Mouse (Mus musculus): ENCODE results near the gene Galm. TPM values are rescaled to one million over a fixed set of nuclear protein-coding genes. Genes with fewer than 3 reads are reported as not detected.
"Not testable (repeated sequence)": the region's sequence is repeated elsewhere in the genome, so short reads cannot be mapped to it uniquely, and the experiment has no call there.

Gene Galm
- total RNA-seq, 2 experiments from 2014 or later = 17.7 to 22.6 TPM

DNA sequence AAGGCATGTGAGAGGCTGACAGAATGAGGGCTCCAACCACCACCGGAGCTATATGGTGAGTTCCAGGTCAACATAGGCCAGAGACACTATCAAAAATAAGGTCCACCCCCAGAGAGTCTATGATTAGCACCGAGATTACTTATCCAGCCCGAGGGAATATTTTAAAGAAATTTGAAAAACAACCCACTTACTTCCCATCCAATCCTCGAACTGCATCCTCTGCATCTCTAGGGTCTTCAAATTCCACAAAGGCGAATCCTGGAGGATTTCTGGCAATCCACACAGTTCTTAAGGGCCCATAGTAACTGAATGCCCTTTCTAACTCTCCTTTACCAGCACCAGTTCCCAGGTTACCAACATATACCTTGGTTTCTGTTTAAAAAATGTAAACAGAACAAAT is 78.4 kb downstream of the Galm start:
- DNase-seq (ENCODE audit: low spot score in 2 of 2) = no peak

DNA sequence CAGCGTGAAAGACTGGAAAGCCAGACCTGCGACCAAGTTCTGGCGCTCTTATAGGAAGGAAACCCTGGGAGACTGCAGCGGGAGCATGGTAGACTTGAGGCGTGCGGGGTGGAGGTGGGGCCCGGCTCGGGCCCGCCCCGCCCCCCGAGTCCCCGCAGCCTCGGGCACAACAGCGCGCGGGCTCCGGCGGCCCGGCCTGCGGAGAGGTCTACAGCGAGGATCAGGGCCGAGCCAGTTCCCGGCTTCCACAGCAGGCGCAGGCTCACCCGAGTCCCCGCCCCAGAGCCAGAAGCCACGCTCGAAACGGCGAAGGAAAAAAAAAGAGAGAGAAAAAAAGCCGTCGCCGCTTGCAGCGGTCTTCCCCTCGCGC is 79.0 kb downstream of the Galm start:
- DNase-seq (ENCODE audit: low spot score in 2 of 2) = peak in 1 of 2 experiments; percentile 53

- DNase-seq (ENCODE audit: low spot score in 2 of 2) = peak; percentile 99 to 100
Observed at GRCm38 (mm10) chr17:80206671-80207581, 79.7 kb downstream of the Galm start, which contains the start of the genes Srsf7 and Ttc39d. TSS of gene Srsf7 (minus strand) at chr17:80207307. TSS of gene Ttc39d (plus strand) at chr17:80207460.

DNA sequence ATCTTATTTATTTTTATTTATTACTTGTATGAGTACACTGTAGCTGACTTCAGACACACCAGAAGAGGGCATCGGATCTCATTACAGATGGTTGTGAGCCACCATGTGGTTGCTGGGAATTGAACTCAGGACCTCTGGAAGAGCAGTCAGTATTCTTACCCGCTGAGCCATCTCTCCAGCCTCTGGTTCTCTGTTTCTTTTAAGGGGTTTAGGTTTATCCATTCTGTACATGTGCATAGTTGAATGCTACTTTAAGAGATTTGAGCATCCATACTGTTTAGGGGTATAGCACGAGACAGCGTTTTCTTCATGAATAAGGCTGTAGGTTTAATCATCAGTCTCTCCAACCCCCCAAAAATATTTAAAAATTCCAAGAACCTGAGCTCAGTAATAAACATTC is 86.7 kb downstream of the Galm start:
- DNase-seq (ENCODE audit: low spot score in 2 of 2) = not testable (repeated sequence)

DNA sequence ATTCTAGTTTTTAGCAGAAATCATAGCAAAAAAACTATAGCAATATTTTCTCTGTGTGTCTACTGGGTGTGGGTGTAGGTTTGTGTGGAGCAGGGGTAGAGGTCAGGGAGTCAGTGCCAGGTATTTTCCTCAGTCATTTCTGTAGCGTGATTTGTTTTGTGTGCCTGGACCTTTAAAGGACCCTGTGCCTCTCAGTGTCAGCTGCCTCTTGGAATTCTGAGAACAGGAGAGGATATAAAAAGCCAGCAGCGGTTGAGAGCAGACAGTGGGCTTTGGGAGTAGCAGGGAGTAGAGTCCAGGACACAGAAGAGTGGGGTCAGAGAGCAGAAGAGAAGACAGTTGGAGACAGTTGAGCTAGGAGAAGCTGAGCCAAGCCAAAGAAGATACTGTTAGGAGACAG is 92.9 kb downstream of the Galm start:
- DNase-seq (ENCODE audit: low spot score in 2 of 2) = no peak

GRCm38 (mm10) chr17:80221202-80221601 is 93.9 kb downstream of the Galm start:
- no peak for DNase-seq (ENCODE audit: low spot score in 2 of 2)

- DNase-seq (ENCODE audit: low spot score in 2 of 2) = no peak
Observed at GRCm38 (mm10) chr17:80221890-80222628, 94.8 kb downstream of the Galm start.

DNA sequence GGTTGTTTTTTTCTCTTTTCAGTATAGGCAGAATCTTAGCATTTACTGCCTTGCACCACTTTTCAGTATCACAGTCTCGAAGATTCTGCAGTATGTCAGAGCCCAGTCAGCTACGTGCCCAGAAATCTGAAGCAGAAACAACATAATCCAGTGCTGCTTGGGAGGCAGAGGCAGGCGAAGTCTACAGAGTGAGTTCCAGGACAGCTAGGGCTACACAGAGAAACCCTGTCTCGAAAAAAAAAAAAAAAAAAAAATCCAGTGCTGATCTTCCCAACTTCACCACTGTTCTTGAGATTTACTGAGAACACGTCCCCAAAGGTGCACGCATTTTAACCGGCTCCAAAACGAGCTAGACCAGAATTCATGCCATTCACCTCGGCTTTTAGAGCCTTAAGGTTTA is 96.6 kb downstream of the Galm start:
- DNase-seq (ENCODE audit: low spot score in 2 of 2) = no peak

- peak; percentile 71 to 75 for DNase-seq (ENCODE audit: low spot score in 2 of 2)
Observed at GRCm38 (mm10) chr17:80224326-80225116, 97.2 kb downstream of the Galm start, which contains the start of gene Gemin6. TSS of gene Gemin6 (plus strand) at chr17:80224441.

DNA sequence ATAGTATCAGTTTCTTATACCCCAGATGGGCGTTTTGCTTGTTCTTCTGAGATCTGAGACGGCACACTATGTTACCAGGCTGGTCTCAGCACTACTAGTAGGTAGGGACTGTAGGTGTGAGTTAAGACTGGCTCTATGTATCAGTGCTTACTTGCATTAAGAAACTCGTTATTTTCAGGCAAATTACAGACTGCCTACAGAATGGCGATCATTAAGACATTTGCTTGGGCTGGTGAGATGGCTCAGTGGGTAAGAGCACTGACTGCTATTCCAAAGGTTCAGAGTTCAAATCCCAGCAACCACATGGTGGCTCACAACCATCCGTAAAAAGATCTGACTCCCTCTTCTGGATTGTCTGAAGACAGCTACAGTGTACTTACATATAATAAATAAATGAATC is 97.9 kb downstream of the Galm start:
- DNase-seq (ENCODE audit: low spot score in 2 of 2) = not testable (repeated sequence)

DNA sequence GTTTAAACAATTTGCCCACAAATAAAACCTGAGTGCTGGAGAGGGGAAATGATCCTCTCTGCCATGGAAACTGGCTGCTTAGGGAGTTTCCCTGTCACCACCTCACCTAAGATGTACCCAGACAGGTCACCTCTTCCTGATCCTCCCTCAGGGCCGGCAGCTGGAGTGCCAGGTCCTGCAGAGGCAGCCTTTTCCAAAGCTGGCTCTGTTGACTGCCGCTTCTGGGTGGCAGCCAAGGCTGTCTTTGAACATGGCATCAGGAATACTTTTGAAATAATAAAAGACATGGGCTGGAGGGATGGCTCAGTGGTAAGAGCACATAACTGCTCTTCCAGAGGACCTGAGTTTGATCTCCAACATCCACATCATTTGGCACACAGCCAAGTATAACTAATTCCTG is 102.1 kb downstream of the Galm start:
- no peak for DNase-seq (ENCODE audit: low spot score in 2 of 2)

DNA sequence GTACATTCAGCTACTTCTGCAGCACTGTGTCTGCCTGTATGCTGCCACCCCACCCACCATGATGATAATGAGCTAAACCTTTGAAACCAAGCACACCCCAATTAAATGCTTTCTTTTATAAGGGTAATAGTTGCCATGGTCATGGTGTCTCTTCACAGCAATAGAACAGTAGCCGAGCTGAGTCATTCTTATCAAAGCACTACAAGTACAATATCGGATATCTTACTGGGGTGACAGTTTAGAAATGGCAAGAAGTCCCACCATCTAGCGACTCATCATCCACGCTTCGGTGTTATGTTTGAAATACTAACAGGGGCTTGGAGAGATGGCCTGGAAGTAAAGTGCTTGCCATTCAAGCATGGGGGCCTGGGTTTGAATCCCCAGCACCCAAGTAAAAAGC is 106.6 kb downstream of the Galm start:
- DNase-seq (ENCODE audit: low spot score in 2 of 2) = no peak

GRCm38 (mm10) chr17:80234376-80234775 is 107.1 kb downstream of the Galm start:
- DNase-seq (ENCODE audit: low spot score in 2 of 2) = no peak

Other genes with a start within 250 kb of the Galm start
- gene Atl2, start 231.3 kb upstream of the Galm start, total RNA-seq (2021) = 100 to 1,000 TPM in 1 of 2 experiments, 10 to 100 TPM in 1; 47.4 to 120 TPM
- 10 to 100 TPM; 36.3 to 48.5 TPM for gene Hnrnpll, start 65.1 kb upstream of the Galm start, total RNA-seq (2021)
- 100 to 1,000 TPM; 124 to 133 TPM for gene Srsf7, start 79.8 kb downstream of the Galm start, total RNA-seq (2021)
- not detected for gene Ttc39d, start 80.0 kb downstream of the Galm start, total RNA-seq (2021)
- gene Gemin6, start 97.0 kb downstream of the Galm start, total RNA-seq (2021) = 1 to 10 TPM; 6.5 to 7.0 TPM
- 10 to 100 TPM; 16.8 to 22.0 TPM for gene Morn2, start 162.7 kb downstream of the Galm start, total RNA-seq (2021)
- 10 to 100 TPM in 1 of 2 experiments, 1 to 10 TPM in 1; 9.3 to 11.0 TPM for gene Dhx57, start 163.0 kb downstream of the Galm start, total RNA-seq (2021)
- 1 to 10 TPM in 1 of 2 experiments, under 1 TPM in 1; 0.38 to 1.1 TPM for gene Arhgef33, start 179.9 kb downstream of the Galm start, total RNA-seq (2021)
- not detected for gene Gm10190, start 246.1 kb downstream of the Galm start, total RNA-seq (2021)

Measured in adrenal gland, adult 18-20 months (tissue).